Mouse (Mus musculus) CH12.LX (cell line): ENCODE measurements at regions not wholly inside any gene's neighbourhood (a gene's known extent, or its start where the extent isn't known, plus 50 kb on each side); places are given as distances from the start of the nearest gene placed in this dataset.

Source experiments
- DNase-seq: peaks from one replicate; pipeline ENCODE4 v3.0.0-alpha.2; 2013; ENCODE audit errors: extremely low read depth
- H3K27ac ChIP-seq: 2 replicates; pipeline ENCODE4 v1.5.1; 2012; ENCODE audit warnings: low read depth, mild to moderate bottlenecking, control low read depth, moderate library complexity; ENCODE audit not compliant: insufficient read depth
- H3K27me3 ChIP-seq: replicated peaks from 2 replicates; pipeline ENCODE3; 2012; ENCODE audit warnings: inconsistent platforms
- H3K36me3 ChIP-seq, 2 experiments: replicated peaks in 1 of 2; 2 replicates each; pipeline versions ENCODE3 to v1.6.1; 2012; ENCODE audit warnings: inconsistent platforms in 1 of 2, low read length in 1 of 2, mild to moderate bottlenecking in 1 of 2, mixed read lengths in 1 of 2, moderate library complexity in 1 of 2; ENCODE audit not compliant: control insufficient read depth in 1 of 2, insufficient read depth in 1 of 2
- H3K4me1 ChIP-seq, 2 experiments: 2 replicates each; pipeline ENCODE4 v1.6.1; 2012; ENCODE audit warnings: inconsistent platforms in 1 of 2, moderate library complexity in 1 of 2; ENCODE audit not compliant: insufficient read depth in 2 of 2, control insufficient read depth in 1 of 2
- H3K4me2 ChIP-seq: 2 replicates; pipeline ENCODE4 v1.6.1; 2012; ENCODE audit warnings: low read depth, mild to moderate bottlenecking, control low read depth; ENCODE audit not compliant: poor library complexity, insufficient read depth, severe bottlenecking
- H3K4me3 ChIP-seq, 3 experiments: fragments of 150-350 bp in 1 of 3; sonication (generic) in 1 of 3; replicated peaks in 1 of 3; 2 replicates each; pipeline versions ENCODE3 to v1.5.1; 2011 to 2012; ENCODE audit warnings: low read depth in 2 of 3, low read length in 2 of 3, mild to moderate bottlenecking in 2 of 3, moderate library complexity in 2 of 3, control low read depth in 1 of 3, improper control_type of control experiment in 1 of 3, inconsistent platforms in 1 of 3, mixed read lengths in 1 of 3; ENCODE audit not compliant: poor library complexity in 1 of 3
- H3K79me2 ChIP-seq: replicated peaks from 2 replicates; pipeline ENCODE4 v1.6.1; 2012; ENCODE audit warnings: mild to moderate bottlenecking, moderate library complexity; ENCODE audit not compliant: control insufficient read depth, poor library complexity, insufficient read depth, severe bottlenecking; ENCODE audit errors: extremely low read depth
- H3K9ac ChIP-seq: 2 replicates; pipeline ENCODE4 v1.6.1; 2012; ENCODE audit warnings: low read depth, mild to moderate bottlenecking, control low read depth, moderate library complexity; ENCODE audit not compliant: insufficient read depth
- H3K9me3 ChIP-seq: replicated peaks from 2 replicates; pipeline ENCODE3; 2012; ENCODE audit warnings: low read length, inconsistent platforms, mixed read lengths
- CTCF ChIP-seq, 2 experiments: IDR thresholded peaks in 1 of 2; conservative IDR thresholded peaks in 1 of 2; 2 replicates each; pipeline ENCODE4 v1.5.1; 2011 to 2012; ENCODE audit warnings: low read depth in 2 of 2, low read length in 2 of 2, improper control_type of control experiment in 1 of 2, inconsistent platforms in 1 of 2, mild to moderate bottlenecking in 1 of 2, moderate library complexity in 1 of 2
- ELF1 ChIP-seq: IDR thresholded peaks from 2 replicates; pipeline ENCODE4 v1.6.1; 2014; ENCODE audit warnings: low read depth, mild to moderate bottlenecking, inconsistent platforms, low read length, improper control_type of control experiment
- EP300 ChIP-seq: IDR thresholded peaks from 2 replicates; pipeline ENCODE4 v1.6.1; 2011; ENCODE audit warnings: low read length, improper control_type of control experiment
- ETS1 ChIP-seq: conservative IDR thresholded peaks from 2 replicates; pipeline ENCODE4 v1.6.1; 2012; ENCODE audit warnings: low read depth, mild to moderate bottlenecking, inconsistent platforms, low read length, improper control_type of control experiment, moderate library complexity
- HCFC1 ChIP-seq: IDR thresholded peaks from 2 replicates; pipeline ENCODE4 v1.6.1; 2012; ENCODE audit warnings: low read depth, mild to moderate bottlenecking, inconsistent platforms, low read length, improper control_type of control experiment
- IRF4 ChIP-seq: IDR thresholded peaks from 2 replicates; pipeline ENCODE4 v1.6.1; 2014; ENCODE audit warnings: low read depth, mild to moderate bottlenecking, inconsistent platforms, low read length, improper control_type of control experiment
- JUND ChIP-seq: conservative IDR thresholded peaks from 2 replicates; pipeline ENCODE4 v1.6.1; 2011; ENCODE audit warnings: low read depth, low read length, improper control_type of control experiment
- MAX ChIP-seq: IDR thresholded peaks from 2 replicates; pipeline ENCODE4 v1.6.1; 2011; ENCODE audit warnings: low read length, improper control_type of control experiment
- MEF2A ChIP-seq: IDR thresholded peaks from 2 replicates; pipeline ENCODE4 v1.6.1; 2014; ENCODE audit warnings: low read depth, mild to moderate bottlenecking, inconsistent platforms, low read length, improper control_type of control experiment, borderline replicate concordance
- MXI1 ChIP-seq: IDR thresholded peaks from 2 replicates; pipeline ENCODE4 v1.6.1; 2011; ENCODE audit warnings: mild to moderate bottlenecking, low read depth, low read length, improper control_type of control experiment
- MYC ChIP-seq: IDR thresholded peaks from 2 replicates; pipeline ENCODE4 v1.6.1; 2011; ENCODE audit warnings: low read depth, mild to moderate bottlenecking, improper control_type of control experiment, low read length
- SMC3 ChIP-seq: IDR thresholded peaks from 2 replicates; pipeline ENCODE4 v1.6.1; 2011; ENCODE audit warnings: low read depth, low read length, improper control_type of control experiment
- TBP ChIP-seq: conservative IDR thresholded peaks from 2 replicates; pipeline ENCODE4 v1.6.1; 2011; ENCODE audit warnings: low read depth, low read length, improper control_type of control experiment
- TCF12 ChIP-seq: IDR thresholded peaks from 2 replicates; pipeline ENCODE4 v1.6.1; 2014; ENCODE audit warnings: low read depth, mild to moderate bottlenecking, inconsistent platforms, low read length, improper control_type of control experiment
- USF1 ChIP-seq: IDR thresholded peaks from 2 replicates; pipeline ENCODE4 v1.6.1; 2014; ENCODE audit warnings: low read depth, mild to moderate bottlenecking, inconsistent platforms, low read length, improper control_type of control experiment
- ZMIZ1 ChIP-seq: IDR thresholded peaks from 2 replicates; pipeline ENCODE4 v1.6.1; 2012; ENCODE audit warnings: low read depth, mild to moderate bottlenecking, inconsistent platforms, low read length, improper control_type of control experiment
- ZNF384 ChIP-seq: IDR thresholded peaks from 2 replicates; pipeline ENCODE4 v1.6.1; 2012; ENCODE audit warnings: low read depth, low read length, improper control_type of control experiment, inconsistent platforms
- dilution Hi-C: fragments of 300-500 bp; cut with MboI; formaldehyde crosslinking; loops from 2 replicates; pipeline ENCODE4 v1.14.3; 2020; ENCODE audit warnings: low sequenced_read_pairs; ENCODE audit not compliant: extremely low pct_unique_long_range_greater_than_20kb, extremely low pct_ligation_motif_present
- in situ Hi-C: fragments of 300-500 bp; cut with MboI; formaldehyde crosslinking; loops from 3 replicates; pipeline ENCODE4 v1.14.3; 2019; ENCODE audit warnings: low sequenced_read_pairs, low pct_ligation_motif_present, low pct_unique_long_range_greater_than_20kb, mixed read lengths

GRCm38 (mm10) chr2:57473873-57474272, 236.4 kb downstream of the Gpd2 start:
- DNase-seq, result peak; percentile 60
- Histone ChIP-seq H3K4me3 (no peak overlapping the region), H3K36me3 (no peaks in the 10 kb centered on the region), H3K4me1 (peaks cover 6 to 9% of the 10 kb centered on the region in 2 experiments; a peak in 3 of 4 replicates), H3K9ac (no peak overlapping the region), H3K79me2 (no peaks in the 10 kb centered on the region), H3K9me3 (no peaks in the 10 kb centered on the region), H3K27me3 (no peaks in the 10 kb centered on the region), H3K4me2 (peak overlapping the region; percentile 22; the same call in 1 of the 2 replicates), H3K27ac (no peak overlapping the region)
- in situ Hi-C loops, result no loop called here
- peak; percentile 77 for TF ChIP-seq ELF1
- no peak for TF ChIP-seq USF1
- TF ChIP-seq MYC, result no peak
- TF ChIP-seq MEF2A, result 0 out of 2 replicates have a peak, but pooled peaks have one; percentile 29
- TF ChIP-seq ETS1, result 0 out of 2 replicates have a peak, but pooled peaks have one; percentile 20
- TF ChIP-seq EP300, result peak; percentile 9; the same call in 1 of the 2 replicates
- peak; percentile 47; the same call in 1 of the 2 replicates for TF ChIP-seq IRF4
- no peak for TF ChIP-seq MXI1
- TF ChIP-seq TBP, result 0 out of 2 replicates have a peak, but pooled peaks have one; percentile 38
- TF ChIP-seq ZMIZ1, result no peak
- TF ChIP-seq MAX, result no peak
- no peak for TF ChIP-seq ZNF384
- TF ChIP-seq HCFC1, result peak; percentile 10; the same call in 1 of the 2 replicates
- no peak for TF ChIP-seq TCF12
- TF ChIP-seq CTCF (conservative IDR thresholded peaks at IDR 0.05 in 1 of 2, IDR thresholded peaks at IDR 0.05 in 1 of 2; ENCODE audit: low read depth in 2 of 2, low read length in 2 of 2), result 0 out of 4 replicates have a peak, but pooled peaks of 1 of the 2 experiments have one; percentile 2
- dilution Hi-C loops, result no loop called here

- Histone ChIP-seq H3K36me3 (no peaks in the 10 kb centered on the region), H3K27me3 (no peaks in the 10 kb centered on the region)
- dilution Hi-C loops, result no loop called here
Measured at GRCm38 (mm10) chr2:57492116-57492515, 254.7 kb downstream of the Gpd2 start.

More at GRCm38 (mm10) chr2:57492116-57492515, 254.7 kb downstream of the Gpd2 start:
- Histone ChIP-seq H3K79me2 (no peaks in the 10 kb centered on the region), H3K4me1 (peaks cover 2 to 18% of the 10 kb centered on the region in 2 experiments; a peak in 3 of 4 replicates), H3K27ac (no peak overlapping the region), H3K4me2 (no peak overlapping the region), H3K9ac (no peak overlapping the region), H3K9me3 (no peaks in the 10 kb centered on the region), H3K4me3 (peak overlapping the region in 1 of 3 experiments; percentile 15)
- in situ Hi-C loops, result no loop called here
- TF ChIP-seq JUND (no peak), SMC3 (no peak), ELF1 (no peak), EP300 (no peak), MAX (no peak)
- no peak for DNase-seq
